Mouse (Mus musculus) frontal cortex, postnatal 10 days (tissue): ENCODE data around the gene Als2cl.

ENCODE experiments used
- DNase-seq, 2 experiments: peaks; one replicate each; pipeline ENCODE4 v3.0.0; 2022; ENCODE audit warnings: low spot score in 2 of 2, mixed read lengths in 1 of 2

Gene Als2cl

GRCm38 (mm10) chr9:110880772-110881171, 1.1 kb downstream of the Als2cl start:
- no peak for DNase-seq

- DNase-seq, result no peak
Measured at GRCm38 (mm10) chr9:110881953-110882352, 2.3 kb downstream of the Als2cl start.

GRCm38 (mm10) chr9:110887388-110888303, 8.0 kb downstream of the Als2cl start:
- no peak for DNase-seq

- DNase-seq, result no peak
Measured at GRCm38 (mm10) chr9:110888935-110889334, 9.3 kb downstream of the Als2cl start.

- no peak for DNase-seq
Measured at GRCm38 (mm10) chr9:110890026-110890783, 10.5 kb downstream of the Als2cl start.

GRCm38 (mm10) chr9:110891077-110891828, 11.6 kb downstream of the Als2cl start:
- DNase-seq, result no peak

- DNase-seq, result no peak
Measured at GRCm38 (mm10) chr9:110892552-110892951, 12.9 kb downstream of the Als2cl start.

GRCm38 (mm10) chr9:110893429-110893828, 13.8 kb downstream of the Als2cl start:
- no peak for DNase-seq

GRCm38 (mm10) chr9:110895507-110895906, 15.8 kb downstream of the Als2cl start:
- no peak for DNase-seq

- DNase-seq, result no peak
Measured at GRCm38 (mm10) chr9:110895994-110896393, 16.3 kb downstream of the Als2cl start.

GRCm38 (mm10) chr9:110896595-110896994, 16.9 kb downstream of the Als2cl start:
- DNase-seq, result no peak

- no peak for DNase-seq
Measured at GRCm38 (mm10) chr9:110899451-110900008, 19.9 kb downstream of the Als2cl start.

GRCm38 (mm10) chr9:110901204-110901603, 21.5 kb downstream of the Als2cl start:
- no peak for DNase-seq

- no peak for DNase-seq
Measured at GRCm38 (mm10) chr9:110902271-110902670, 22.6 kb downstream of the Als2cl start.

GRCm38 (mm10) chr9:110907201-110907837, 27.6 kb downstream of the Als2cl start:
- no peak for DNase-seq

- DNase-seq, result no peak
Measured at GRCm38 (mm10) chr9:110907838-110908630, 28.4 kb downstream of the Als2cl start.

- DNase-seq, result no peak
Measured at GRCm38 (mm10) chr9:110908631-110909016, 29.0 kb downstream of the Als2cl start.

- no peak for DNase-seq
Measured at GRCm38 (mm10) chr9:110909371-110909967, 29.8 kb downstream of the Als2cl start.

GRCm38 (mm10) chr9:110914631-110915236, 35.1 kb downstream of the Als2cl start:
- DNase-seq, result no peak

- DNase-seq, result no peak
Measured at GRCm38 (mm10) chr9:110915466-110915865, 35.8 kb downstream of the Als2cl start.
